Mouse (Mus musculus): ENCODE measurements around the gene Gm4846. TPM values are rescaled to one million over a fixed set of nuclear protein-coding genes. Genes with fewer than 3 reads are reported as not detected.
"Not testable (repeated sequence)": the region's sequence is repeated elsewhere in the genome, so short reads cannot be mapped to it uniquely, and the experiment has no call there.

The Gm4846 gene
- total RNA-seq (2014; fragmentation: Nextera tagmentation) (not detected in 2 replicates), total RNA-seq (2017) (not detected in 2 replicates)

DNA sequence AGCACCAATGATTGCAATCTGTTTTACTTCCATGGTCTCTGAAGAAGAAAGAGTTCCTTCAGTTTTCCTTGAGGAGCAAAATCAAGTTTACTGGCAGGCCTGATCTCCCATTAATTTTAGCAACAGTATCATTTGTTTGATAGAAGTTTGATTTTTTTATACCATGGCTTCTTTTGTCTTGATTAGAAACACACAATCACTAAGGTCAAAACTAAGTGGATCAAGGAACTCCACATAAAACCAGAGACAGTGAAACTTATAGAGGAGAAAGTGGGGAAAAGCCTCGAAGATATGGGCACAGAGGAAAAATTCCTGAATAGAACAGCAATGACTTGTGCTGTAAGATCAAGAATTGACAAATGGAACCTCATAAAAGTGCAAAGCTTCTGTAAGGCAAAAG lies at the start of gene Gm4846:
Gene Gm4846, minus strand, starts transcription at position 101 of the 400 bp plus-strand sequence.
- ATAC-seq (replicated peaks; ENCODE audit: low FRiP score, low TSS enrichment, poor library complexity, severe bottlenecking), result not testable (repeated sequence)

GRCm38 (mm10) chr1:166531521-166531920 lies 34.1 kb upstream of the Gm4846 start:
- not testable (repeated sequence) for ATAC-seq (replicated peaks; ENCODE audit: low FRiP score, low TSS enrichment, poor library complexity, severe bottlenecking)

DNA sequence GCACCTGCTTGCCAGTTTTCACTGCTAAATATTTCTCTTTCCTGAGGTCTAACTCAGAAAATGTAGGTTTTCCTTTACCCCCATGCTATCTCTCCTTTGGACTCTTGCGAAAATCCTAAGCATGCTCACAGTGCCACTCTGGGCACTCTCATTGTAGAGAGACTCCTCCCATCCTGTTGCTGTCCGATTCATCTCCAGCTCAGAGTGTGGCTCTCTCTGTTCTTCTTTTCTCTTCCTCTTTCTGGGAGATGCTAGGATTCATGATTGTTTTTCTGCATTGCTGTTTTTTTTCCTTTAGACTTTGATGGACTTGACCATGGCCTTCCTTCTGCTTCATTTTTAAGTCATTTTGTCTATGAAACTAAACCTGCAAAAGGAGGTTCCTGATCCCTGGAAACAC lies 27.3 kb upstream of the Gm4846 start:
- ATAC-seq (replicated peaks; ENCODE audit: low FRiP score, low TSS enrichment, poor library complexity, severe bottlenecking), result not testable (repeated sequence)

- not testable (repeated sequence) for ATAC-seq (replicated peaks; ENCODE audit: low FRiP score, low TSS enrichment, poor library complexity, severe bottlenecking)
Observed at GRCm38 (mm10) chr1:166519626-166520025, 22.2 kb upstream of the Gm4846 start.

DNA sequence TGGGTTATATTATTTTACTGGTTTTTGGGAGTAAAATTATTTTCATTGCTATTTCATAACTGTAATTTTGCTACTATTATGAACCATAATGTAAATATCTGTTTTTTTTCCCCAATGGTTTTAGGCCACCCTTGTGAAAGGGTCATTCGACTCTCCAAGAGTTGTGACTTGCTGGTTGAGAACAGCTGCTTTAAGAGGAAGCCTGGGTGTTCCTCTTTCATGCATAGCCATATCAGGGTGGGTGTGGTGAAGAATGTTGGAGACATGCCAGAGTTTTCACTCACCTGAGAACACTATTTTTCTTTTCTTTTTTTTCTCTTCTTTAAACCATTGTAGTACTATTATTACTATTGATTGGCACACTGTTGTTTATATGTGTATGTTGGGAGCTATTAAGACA lies 19.2 kb upstream of the Gm4846 start:
- ATAC-seq (replicated peaks; ENCODE audit: low FRiP score, low TSS enrichment, poor library complexity, severe bottlenecking), result no peak

DNA sequence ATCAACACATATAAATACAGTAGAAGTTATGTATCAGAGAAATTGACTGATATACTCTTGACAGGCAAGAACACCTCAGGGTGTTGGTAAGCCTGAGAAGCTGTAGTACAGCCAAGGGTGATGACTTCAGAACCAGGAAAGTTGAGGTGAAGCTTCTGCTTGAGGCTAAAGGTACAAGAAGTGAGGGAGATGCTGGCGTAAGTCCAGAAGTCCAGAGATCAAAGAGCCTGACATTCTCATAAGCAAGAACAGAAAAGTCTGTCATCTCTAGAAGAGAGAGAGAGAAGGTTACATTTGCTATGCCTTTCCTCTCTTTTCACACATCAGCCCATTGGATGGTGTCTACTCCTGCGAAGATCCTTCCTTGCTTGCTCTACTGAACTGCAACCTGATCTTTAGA lies 6.8 kb upstream of the Gm4846 start:
- ATAC-seq (replicated peaks; ENCODE audit: low FRiP score, low TSS enrichment, poor library complexity, severe bottlenecking), result not testable (repeated sequence)

DNA sequence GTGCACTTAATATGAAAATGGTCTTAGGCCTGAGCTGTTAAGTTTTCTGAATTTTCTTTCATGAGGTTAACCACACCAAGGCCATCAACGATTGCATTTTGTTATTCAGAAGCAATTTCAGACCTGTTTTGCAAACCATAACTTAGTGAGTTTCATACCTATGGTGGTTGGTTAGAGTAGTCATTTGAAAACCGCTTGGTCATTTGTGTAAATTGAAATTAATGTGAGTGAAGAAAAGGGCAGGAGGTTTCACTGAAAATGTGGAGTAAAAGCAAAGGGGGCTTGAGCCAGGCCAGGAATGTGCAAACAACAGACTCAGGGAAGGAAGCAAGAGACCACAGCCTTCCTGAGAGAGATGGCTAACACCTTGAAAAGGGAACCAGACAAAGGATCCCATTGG lies 17.9 kb downstream of the Gm4846 start:
- ATAC-seq (replicated peaks; ENCODE audit: low FRiP score, low TSS enrichment, poor library complexity, severe bottlenecking), result no peak

DNA sequence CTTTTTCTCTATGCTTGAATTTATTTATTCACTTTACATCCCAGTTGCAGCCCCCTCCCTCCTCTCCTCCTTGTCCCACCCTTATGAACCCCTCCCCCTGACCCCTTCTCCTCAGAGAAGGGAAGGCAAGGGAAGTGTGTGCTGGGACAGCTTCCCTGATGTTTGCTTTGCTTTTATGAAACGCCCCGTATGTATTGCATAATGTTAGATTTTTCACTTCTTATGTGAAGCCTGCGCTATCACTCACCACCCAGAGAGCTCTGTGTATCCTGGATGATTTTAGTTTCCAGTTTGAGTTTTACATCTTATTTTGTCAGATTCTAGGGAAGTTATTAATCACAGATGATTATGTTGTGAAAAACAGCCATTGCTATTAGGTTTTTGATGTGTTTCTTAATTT lies 30.2 kb downstream of the Gm4846 start:
- ATAC-seq (replicated peaks; ENCODE audit: low FRiP score, low TSS enrichment, poor library complexity, severe bottlenecking), result no peak

DNA sequence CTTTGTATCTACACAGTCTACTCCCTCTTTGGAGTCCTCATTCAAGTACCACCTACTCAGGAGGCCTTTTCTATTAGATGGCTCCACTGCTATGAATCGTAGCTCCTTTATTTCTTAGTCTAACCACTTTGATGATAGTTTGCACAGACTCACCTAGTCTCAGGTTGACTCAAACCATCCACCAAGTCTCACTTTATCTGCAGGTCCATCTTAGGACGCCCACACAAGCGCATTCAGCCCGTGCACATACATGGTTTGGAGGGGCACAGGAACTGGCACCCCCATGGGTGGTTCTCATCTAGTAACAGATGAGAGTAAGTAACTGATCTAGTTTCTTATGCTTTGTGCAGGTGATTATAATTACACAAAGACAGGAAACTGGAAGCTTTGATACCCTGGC lies 34.8 kb downstream of the Gm4846 start:
- ATAC-seq (replicated peaks; ENCODE audit: low FRiP score, low TSS enrichment, poor library complexity, severe bottlenecking), result no peak

DNA sequence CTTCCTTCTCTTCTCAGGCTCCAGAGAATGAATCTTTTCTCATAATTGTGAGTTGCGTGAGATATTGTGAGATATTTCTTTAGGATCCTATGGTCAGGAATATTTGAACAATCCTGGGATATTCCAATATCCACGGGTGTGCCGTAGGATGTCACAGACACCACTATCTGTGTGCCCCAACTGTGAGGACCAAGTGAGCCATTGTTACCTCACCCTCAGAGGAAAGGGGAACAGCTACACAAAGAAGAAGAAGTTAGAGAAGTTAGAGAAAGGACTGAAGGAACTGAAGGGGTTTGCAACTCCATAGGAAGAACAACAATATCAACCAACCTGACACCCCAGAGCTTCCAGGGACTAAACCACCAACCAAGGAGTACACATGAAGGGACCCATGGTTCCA lies 55.4 kb downstream of the Gm4846 start:
- no peak for ATAC-seq (replicated peaks; ENCODE audit: low FRiP score, low TSS enrichment, poor library complexity, severe bottlenecking)

GRCm38 (mm10) chr1:166439426-166439825 lies 58.0 kb downstream of the Gm4846 start:
- no peak for ATAC-seq (replicated peaks; ENCODE audit: low FRiP score, low TSS enrichment, poor library complexity, severe bottlenecking)

Other genes starting within 250 kb of the Gm4846 start
- not detected in 2 replicates for gene Ildr2, start 243.4 kb downstream of the Gm4846 start, total RNA-seq (2014; fragmentation: Nextera tagmentation)
- gene Ildr2, start 243.4 kb downstream of the Gm4846 start, total RNA-seq (2017), result not detected in 2 replicates
- gene Tada1, start 118.5 kb downstream of the Gm4846 start, total RNA-seq (2014; fragmentation: Nextera tagmentation), result 40.3 and 53.8 TPM in 2 replicates
- gene Tada1, start 118.5 kb downstream of the Gm4846 start, total RNA-seq (2017), result 30.6 and 43.5 TPM in 2 replicates
- 3.6 and 8.2 TPM in 2 replicates for gene Pogk, start 87.7 kb downstream of the Gm4846 start, total RNA-seq (2014; fragmentation: Nextera tagmentation)
- 4.6 and 5.3 TPM in 2 replicates for gene Pogk, start 87.7 kb downstream of the Gm4846 start, total RNA-seq (2017)
- not detected in 2 replicates for gene Gm4847, start 150.1 kb upstream of the Gm4846 start, total RNA-seq (2014; fragmentation: Nextera tagmentation)
- not detected in 2 replicates for gene Gm4847, start 150.1 kb upstream of the Gm4846 start, total RNA-seq (2017)
- gene Fmo9, start 184.3 kb upstream of the Gm4846 start, total RNA-seq (2014; fragmentation: Nextera tagmentation), result not detected in 2 replicates
- gene Fmo9, start 184.3 kb upstream of the Gm4846 start, total RNA-seq (2017), result not detected in 2 replicates